Mouse (Mus musculus): Measurements from ENCODE around the gene Ano2. TPM values are rescaled to one million over a fixed set of nuclear protein-coding genes. Genes with fewer than 3 reads are reported as not detected.

Ano2 gene
- polyA plus RNA-seq, 1 experiment from 2014 or later = 0.35 TPM

- WGBS = 61% methylated on average over 3 of the region's 3 CpGs
- no peak overlapping the region for H3K4me2 ChIP-seq (ENCODE audit: low read depth, severe bottlenecking)
- no peak overlapping the region for H3K27ac ChIP-seq (replicated peaks; ENCODE audit: low read depth, low read length)
- 0 out of 2 replicates have a peak, but pooled peaks cover 3% of the 10 kb centered on the region for H3K4me1 ChIP-seq (ENCODE audit: control insufficient read depth, insufficient read depth, low read length)
- H3K9ac ChIP-seq (ENCODE audit: low read length) = no peak overlapping the region
- ATAC-seq (ENCODE audit: insufficient number of reproducible peaks, low FRiP score, low TSS enrichment, low read depth) (no peak), DNase-seq (ENCODE audit: low spot score) (no peak)
- H3K36me3 ChIP-seq (ENCODE audit: control insufficient read depth, insufficient read depth, low read length) = no peaks in the 10 kb centered on the region
- H3K4me3 ChIP-seq (ENCODE audit: low read depth, low read length) = no peak overlapping the region
- H3K27me3 ChIP-seq (ENCODE audit: control insufficient read depth, insufficient read depth, low read length) = no peaks in the 10 kb centered on the region
- no peaks in the 10 kb centered on the region for H3K9me3 ChIP-seq (ENCODE audit: control insufficient read depth, low read length)
Observed at GRCm38 (mm10) chr6:125748646-125749045, 58.4 kb downstream of the Ano2 start.

- DNase-seq (ENCODE audit: low spot score) (no peak), ATAC-seq (ENCODE audit: insufficient number of reproducible peaks, low FRiP score, low TSS enrichment, low read depth) (no peak)
- 59% methylated on average over 11 of the region's 11 CpGs for WGBS
- Histone ChIP-seq H3K27me3 (ENCODE audit: control insufficient read depth, insufficient read depth, low read length) (no peaks in the 10 kb centered on the region), H3K27ac (replicated peaks; ENCODE audit: low read depth, low read length) (no peak overlapping the region), H3K9me3 (ENCODE audit: control insufficient read depth, low read length) (no peaks in the 10 kb centered on the region), H3K9ac (ENCODE audit: low read length) (no peak overlapping the region), H3K4me2 (ENCODE audit: low read depth, severe bottlenecking) (no peak overlapping the region), H3K36me3 (ENCODE audit: control insufficient read depth, insufficient read depth, low read length) (no peaks in the 10 kb centered on the region), H3K4me3 (ENCODE audit: low read depth, low read length) (no peak overlapping the region), H3K4me1 (ENCODE audit: control insufficient read depth, insufficient read depth, low read length) (peaks cover 5% of the 10 kb centered on the region; the same call in 1 of the 2 replicates)
Observed at GRCm38 (mm10) chr6:125762851-125763519, 72.8 kb downstream of the Ano2 start.

- no peaks in the 10 kb centered on the region for H3K9me3 ChIP-seq (ENCODE audit: control insufficient read depth, low read length)
- no peak overlapping the region for H3K4me2 ChIP-seq (ENCODE audit: low read depth, severe bottlenecking)
- no peak overlapping the region for H3K27ac ChIP-seq (replicated peaks; ENCODE audit: low read depth, low read length)
- no peaks in the 10 kb centered on the region for H3K27me3 ChIP-seq (ENCODE audit: control insufficient read depth, insufficient read depth, low read length)
- DNase-seq (ENCODE audit: low spot score) (no peak), ATAC-seq (ENCODE audit: insufficient number of reproducible peaks, low FRiP score, low TSS enrichment, low read depth) (no peak)
- H3K9ac ChIP-seq (ENCODE audit: low read length) = no peak overlapping the region
- H3K36me3 ChIP-seq (ENCODE audit: control insufficient read depth, insufficient read depth, low read length) = no peaks in the 10 kb centered on the region
- 19% methylated on average over 5 of the region's 5 CpGs for WGBS
- no peaks in the 10 kb centered on the region for H3K4me1 ChIP-seq (ENCODE audit: control insufficient read depth, insufficient read depth, low read length)
- no peak overlapping the region for H3K4me3 ChIP-seq (ENCODE audit: low read depth, low read length)
Observed at GRCm38 (mm10) chr6:125773256-125773655, 83.0 kb downstream of the Ano2 start.

- ATAC-seq (ENCODE audit: insufficient number of reproducible peaks, low FRiP score, low TSS enrichment, low read depth) = no peak
- H3K27me3 ChIP-seq (ENCODE audit: control insufficient read depth, insufficient read depth, low read length) = no peaks in the 10 kb centered on the region
Observed at GRCm38 (mm10) chr6:125776291-125776690, 86.1 kb downstream of the Ano2 start.

GRCm38 (mm10) chr6:125802954-125803353 is 112.7 kb downstream of the Ano2 start:
- Histone ChIP-seq H3K36me3 (ENCODE audit: control insufficient read depth, insufficient read depth, low read length) (no peaks in the 10 kb centered on the region), H3K9me3 (ENCODE audit: control insufficient read depth, low read length) (no peaks in the 10 kb centered on the region), H3K4me3 (ENCODE audit: low read depth, low read length) (no peak overlapping the region), H3K4me1 (ENCODE audit: control insufficient read depth, insufficient read depth, low read length) (no peaks in the 10 kb centered on the region; the same call in 1 of the 2 replicates), H3K27ac (replicated peaks; ENCODE audit: low read depth, low read length) (no peak overlapping the region; the same call in 1 of the 2 replicates), H3K4me2 (ENCODE audit: low read depth, severe bottlenecking) (peak overlapping the region; percentile 37; the same call in 1 of the 2 replicates), H3K9ac (ENCODE audit: low read length) (no peak overlapping the region), H3K27me3 (ENCODE audit: control insufficient read depth, insufficient read depth, low read length) (no peaks in the 10 kb centered on the region)
- DNase-seq (ENCODE audit: low spot score) (peak; percentile 56), ATAC-seq (ENCODE audit: insufficient number of reproducible peaks, low FRiP score, low TSS enrichment, low read depth) (0 out of 2 replicates have a peak, but pooled peaks have one; percentile 59)
- WGBS = 18% methylated on average over 8 of the region's 8 CpGs

More at GRCm38 (mm10) chr6:125776291-125776690, 86.1 kb downstream of the Ano2 start:
- no peak for DNase-seq (ENCODE audit: low spot score)
- Histone ChIP-seq H3K4me3 (ENCODE audit: low read depth, low read length) (no peak overlapping the region), H3K36me3 (ENCODE audit: control insufficient read depth, insufficient read depth, low read length) (no peaks in the 10 kb centered on the region), H3K4me2 (ENCODE audit: low read depth, severe bottlenecking) (no peak overlapping the region), H3K4me1 (ENCODE audit: control insufficient read depth, insufficient read depth, low read length) (no peaks in the 10 kb centered on the region), H3K9ac (ENCODE audit: low read length) (no peak overlapping the region), H3K27ac (replicated peaks; ENCODE audit: low read depth, low read length) (no peak overlapping the region), H3K9me3 (ENCODE audit: control insufficient read depth, low read length) (no peaks in the 10 kb centered on the region)
- 81% methylated on average over 5 of the region's 5 CpGs for WGBS

- peak overlapping the region; percentile 37 for H3K4me2 ChIP-seq (ENCODE audit: low read depth, severe bottlenecking)
- no peaks in the 10 kb centered on the region for H3K36me3 ChIP-seq (ENCODE audit: control insufficient read depth, insufficient read depth, low read length)
- 0 out of 2 replicates have a peak overlapping the region, but pooled peaks have one; percentile 8 for H3K4me3 ChIP-seq (ENCODE audit: low read depth, low read length)
- no peaks in the 10 kb centered on the region for H3K9me3 ChIP-seq (ENCODE audit: control insufficient read depth, low read length)
- no peaks in the 10 kb centered on the region for H3K27me3 ChIP-seq (ENCODE audit: control insufficient read depth, insufficient read depth, low read length)
- peak; percentile 75 for DNase-seq (ENCODE audit: low spot score)
- 6% methylated on average over 20 of the region's 20 CpGs for WGBS
- peaks cover 2% of the 10 kb centered on the region; the same call in 1 of the 2 replicates for H3K4me1 ChIP-seq (ENCODE audit: control insufficient read depth, insufficient read depth, low read length)
- ATAC-seq (ENCODE audit: insufficient number of reproducible peaks, low FRiP score, low TSS enrichment, low read depth) = peak; percentile 48; the same call in 1 of the 2 replicates
- peak overlapping the region; percentile 23; the same call in 1 of the 2 replicates for H3K9ac ChIP-seq (ENCODE audit: low read length)
- H3K27ac ChIP-seq (replicated peaks; ENCODE audit: low read depth, low read length) = peak overlapping the region; percentile 55; the same call in 1 of the 2 replicates
Observed at GRCm38 (mm10) chr6:125803364-125804011, 113.3 kb downstream of the Ano2 start.

GRCm38 (mm10) chr6:125808996-125809649 is 118.9 kb downstream of the Ano2 start:
- Histone ChIP-seq H3K4me1 (ENCODE audit: control insufficient read depth, insufficient read depth, low read length) (peaks cover 19% of the 10 kb centered on the region), H3K9me3 (ENCODE audit: control insufficient read depth, low read length) (no peaks in the 10 kb centered on the region), H3K36me3 (ENCODE audit: control insufficient read depth, insufficient read depth, low read length) (no peaks in the 10 kb centered on the region), H3K4me3 (ENCODE audit: low read depth, low read length) (no peak overlapping the region), H3K9ac (ENCODE audit: low read length) (no peak overlapping the region; the same call in 1 of the 2 replicates), H3K4me2 (ENCODE audit: low read depth, severe bottlenecking) (no peak overlapping the region), H3K27me3 (ENCODE audit: control insufficient read depth, insufficient read depth, low read length) (no peaks in the 10 kb centered on the region), H3K27ac (replicated peaks; ENCODE audit: low read depth, low read length) (peak overlapping the region; percentile 59)
- peak; percentile 62 for DNase-seq (ENCODE audit: low spot score)
- WGBS = 15% methylated on average over 9 of the region's 9 CpGs
- peak; percentile 58; the same call in 1 of the 2 replicates for ATAC-seq (ENCODE audit: insufficient number of reproducible peaks, low FRiP score, low TSS enrichment, low read depth)

GRCm38 (mm10) chr6:125811395-125811794 is 121.2 kb downstream of the Ano2 start:
- Histone ChIP-seq H3K27ac (replicated peaks; ENCODE audit: low read depth, low read length) (no peak overlapping the region), H3K9ac (ENCODE audit: low read length) (no peak overlapping the region), H3K4me1 (ENCODE audit: control insufficient read depth, insufficient read depth, low read length) (peaks cover 19% of the 10 kb centered on the region), H3K27me3 (ENCODE audit: control insufficient read depth, insufficient read depth, low read length) (no peaks in the 10 kb centered on the region), H3K9me3 (ENCODE audit: control insufficient read depth, low read length) (no peaks in the 10 kb centered on the region), H3K4me3 (ENCODE audit: low read depth, low read length) (no peak overlapping the region), H3K4me2 (ENCODE audit: low read depth, severe bottlenecking) (no peak overlapping the region), H3K36me3 (ENCODE audit: control insufficient read depth, insufficient read depth, low read length) (no peaks in the 10 kb centered on the region)
- no peak for ATAC-seq (ENCODE audit: insufficient number of reproducible peaks, low FRiP score, low TSS enrichment, low read depth)
- WGBS = 5% methylated on average over 2 of the region's 2 CpGs
- no peak for DNase-seq (ENCODE audit: low spot score)

Measured in limb, embryonic 11.5 days (tissue).